Mouse (Mus musculus) cerebellum, adult 2 months (tissue): ENCODE measurements around the gene Dis3.

Experiments
- CTCF ChIP-seq: fragments of 200-500 bp; IDR thresholded peaks from 2 replicates; pipeline ENCODE4 v1.5.1; 2011; ENCODE audit warnings: low read depth, mild to moderate bottlenecking, control low read depth, low read length, moderate library complexity, borderline replicate concordance; ENCODE audit not compliant: insufficient read depth
- POLR2A ChIP-seq: fragments of 200-500 bp; IDR thresholded peaks from 2 replicates; pipeline ENCODE4 v1.6.1; 2011; ENCODE audit warnings: low read length, control low read depth, borderline replicate concordance; ENCODE audit not compliant: insufficient read depth

- TF ChIP-seq CTCF (no peak), POLR2A (no peak)
Measured at GRCm38 (mm10) chr14:99088947-99089346, 10.6 kb downstream of the Dis3 start.
